Mouse (Mus musculus): Measurements from ENCODE around the gene Ftcd. TPM values are rescaled to one million over a fixed set of nuclear protein-coding genes. Genes with fewer than 3 reads are reported as not detected.

Ftcd gene
- polyA plus RNA-seq, 1 experiment from 2014 or later = 41.2 TPM

DNA sequence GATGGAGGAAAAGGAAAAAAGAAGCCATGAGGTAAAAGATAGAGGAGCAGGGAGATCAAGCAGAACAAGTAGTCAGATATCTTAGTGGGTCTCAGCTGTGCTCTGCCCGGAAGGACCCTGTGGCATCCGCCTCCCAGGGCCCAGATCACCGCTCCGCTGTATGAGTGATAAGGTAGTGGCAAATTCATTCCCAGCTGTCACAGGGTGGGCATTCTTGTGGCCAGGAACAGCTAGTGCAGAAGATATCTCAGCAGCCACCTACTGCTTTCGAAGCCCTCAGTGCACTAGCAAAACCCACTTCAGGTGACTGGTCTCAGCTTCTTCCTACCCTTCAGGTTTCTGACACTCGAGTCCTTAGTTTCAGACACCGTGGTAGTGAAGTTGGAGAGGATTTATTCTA is 37.0 kb downstream of the Ftcd start:
- Histone ChIP-seq H3K4me3 (replicated peaks) (no peak overlapping the region), H3K9ac (no peak overlapping the region), H3K36me3 (replicated peaks) (no peaks in the 10 kb centered on the region), H3K4me1 (replicated peaks) (no peaks in the 10 kb centered on the region), H3K9me3 (replicated peaks) (no peaks in the 10 kb centered on the region), H3K27ac (replicated peaks) (no peak overlapping the region), H3K4me2 (no peak overlapping the region), H3K27me3 (no peaks in the 10 kb centered on the region)
- WGBS (ENCODE audit: insufficient replicate concordance) = 62% methylated on average over 7 of the region's 7 CpGs
- no peak for ATAC-seq (ENCODE audit: insufficient read depth)

DNA sequence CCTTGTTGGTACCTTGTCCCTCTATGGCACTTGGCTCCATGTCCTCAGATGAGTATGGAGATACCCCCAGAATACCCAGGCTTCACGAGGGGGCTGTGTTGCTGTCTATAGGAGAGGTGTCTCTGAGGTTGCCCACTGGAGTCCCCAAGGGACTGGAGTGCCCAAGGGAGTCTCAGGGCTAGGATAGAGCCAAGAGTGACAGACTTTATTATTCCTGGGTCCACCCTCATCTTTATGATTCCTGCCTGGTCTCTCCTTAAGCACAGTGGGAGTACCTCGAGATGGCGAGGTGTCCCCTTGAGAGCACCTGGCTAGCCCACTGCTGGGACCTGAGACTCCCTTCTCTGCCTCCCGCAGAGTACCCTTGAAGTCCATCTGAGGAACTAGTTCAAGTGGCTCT is 47.0 kb downstream of the Ftcd start:
- no peak for ATAC-seq (ENCODE audit: insufficient read depth)
- no peak overlapping the region for H3K27ac ChIP-seq (replicated peaks)
- H3K9me3 ChIP-seq (replicated peaks) = no peaks in the 10 kb centered on the region
- H3K4me2 ChIP-seq = no peak overlapping the region; the same call in 1 of the 2 replicates
- no peak overlapping the region for H3K9ac ChIP-seq
- peak overlapping the region; percentile 17; the same call in 1 of the 2 replicates for H3K4me3 ChIP-seq (replicated peaks)
- no peaks in the 10 kb centered on the region for H3K36me3 ChIP-seq (replicated peaks)
- H3K27me3 ChIP-seq = 0 out of 2 replicates have a peak, but pooled peaks cover 3% of the 10 kb centered on the region
- H3K4me1 ChIP-seq (replicated peaks) = no peaks in the 10 kb centered on the region; the same call in 1 of the 2 replicates
- WGBS (ENCODE audit: insufficient replicate concordance) = 68% methylated on average over 4 of the region's 4 CpGs

DNA sequence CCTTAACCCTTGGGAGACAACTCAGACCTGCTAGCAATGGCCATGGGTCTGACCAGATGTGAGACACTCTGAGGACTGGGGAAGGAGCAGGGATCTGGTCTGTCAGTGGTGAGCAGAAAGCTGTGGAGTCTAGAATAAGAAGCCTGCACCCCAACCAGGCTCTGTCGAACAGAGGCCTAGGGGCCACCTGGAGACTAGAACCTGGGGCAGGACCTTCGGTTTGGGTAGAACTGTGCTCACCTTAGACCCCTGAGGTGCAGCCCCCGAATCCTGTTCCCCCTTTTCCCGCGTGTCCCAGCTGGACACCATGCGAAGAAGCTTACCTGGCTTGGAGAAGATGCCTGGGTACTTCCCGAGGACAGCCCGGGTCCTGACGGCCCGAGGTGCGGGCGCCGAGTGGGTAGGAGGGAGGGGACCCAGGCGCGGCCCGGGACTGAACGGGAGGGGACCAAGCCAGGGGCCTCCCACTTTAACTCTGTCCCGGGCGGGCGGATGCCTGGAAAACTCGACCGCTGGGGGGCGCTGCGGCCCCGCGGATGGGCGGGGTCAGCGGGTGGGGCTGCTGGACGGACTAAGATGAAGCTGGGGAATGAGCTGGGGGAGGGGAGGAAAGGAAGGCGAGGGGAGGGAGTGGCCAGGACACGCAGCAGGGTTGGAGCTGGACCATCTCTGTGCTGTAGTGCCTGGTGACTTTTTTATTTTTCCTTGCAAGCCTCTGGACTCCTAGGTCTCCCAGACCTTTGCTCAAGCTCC is 47.7 kb downstream of the Ftcd start, which contains the start of gene Col6a2:
Col6a2 (minus strand) TSS at position 703 of the 753 bp plus-strand sequence.
- Histone ChIP-seq H3K36me3 (replicated peaks) (no peaks in the 10 kb centered on the region), H3K4me3 (replicated peaks) (peak within 1 kb of the TSS; percentile 17; the same call in 1 of the 2 replicates), H3K27me3 (0 out of 2 replicates have a peak, but pooled peaks cover 3% of the 10 kb centered on the region), H3K27ac (replicated peaks) (no peak within 1 kb of the TSS), H3K9me3 (replicated peaks) (no peaks in the 10 kb centered on the region), H3K4me1 (replicated peaks) (no peaks in the 10 kb centered on the region; the same call in 1 of the 2 replicates), H3K9ac (no peak within 1 kb of the TSS), H3K4me2 (peak within 1 kb of the TSS; percentile 38)
- ATAC-seq (ENCODE audit: insufficient read depth) = peak; percentile 42
- WGBS (ENCODE audit: insufficient replicate concordance) = 4% methylated on average over 30 of the region's 31 CpGs

DNA sequence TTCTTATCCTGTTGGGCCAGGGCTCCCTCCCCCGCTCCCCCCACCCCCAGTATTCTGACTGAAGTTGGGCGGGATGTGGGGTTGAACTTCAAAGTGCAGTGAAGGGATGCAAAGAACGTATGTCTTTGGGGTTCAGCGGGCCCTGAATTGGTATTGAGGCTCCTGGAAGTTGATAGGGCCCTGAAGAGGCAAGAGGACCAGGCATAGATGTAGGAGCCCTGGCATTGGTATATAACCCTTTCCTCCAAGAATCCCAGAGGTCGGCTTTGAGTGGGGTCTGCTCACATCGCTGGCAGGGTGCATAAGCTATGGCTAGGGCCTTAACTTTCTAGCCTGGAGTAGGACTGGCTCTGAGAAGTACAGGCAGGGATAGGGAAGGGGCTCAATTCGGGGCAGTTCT is 48.3 kb downstream of the Ftcd start:
- H3K4me1 ChIP-seq (replicated peaks) = no peaks in the 10 kb centered on the region; the same call in 1 of the 2 replicates
- no peak overlapping the region for H3K9ac ChIP-seq
- H3K27ac ChIP-seq (replicated peaks) = no peak overlapping the region
- H3K4me3 ChIP-seq (replicated peaks) = no peak overlapping the region
- H3K9me3 ChIP-seq (replicated peaks) = no peaks in the 10 kb centered on the region
- H3K4me2 ChIP-seq = peak overlapping the region; percentile 38; the same call in 1 of the 2 replicates
- H3K27me3 ChIP-seq = 0 out of 2 replicates have a peak, but pooled peaks cover 3% of the 10 kb centered on the region
- no peak for ATAC-seq (ENCODE audit: insufficient read depth)
- H3K36me3 ChIP-seq (replicated peaks) = no peaks in the 10 kb centered on the region
- WGBS (ENCODE audit: insufficient replicate concordance) = 14% methylated on average over 7 of the region's 7 CpGs

DNA sequence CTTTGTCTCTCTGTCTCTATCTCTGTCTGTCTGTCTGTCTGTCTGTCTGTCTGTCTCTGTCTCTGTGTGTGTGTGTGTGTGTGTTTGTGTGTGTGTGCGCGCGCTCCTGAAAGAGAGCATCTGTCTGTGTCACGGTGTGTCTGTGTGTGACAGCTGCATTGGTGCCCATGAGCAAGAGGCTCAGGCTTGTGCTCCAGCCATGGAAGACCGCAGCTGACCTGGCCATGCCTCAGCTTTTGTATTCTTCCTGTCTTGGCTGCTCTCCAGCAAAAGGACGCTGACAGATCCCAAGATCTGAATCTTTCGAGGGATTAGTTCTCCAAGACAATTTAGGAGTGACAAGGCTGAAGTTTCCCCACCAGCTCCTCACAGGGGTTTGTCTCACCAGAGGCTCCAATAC is 49.5 kb downstream of the Ftcd start:
- ATAC-seq (ENCODE audit: insufficient read depth) = no peak
- Histone ChIP-seq H3K4me3 (replicated peaks) (no peak overlapping the region), H3K9me3 (replicated peaks) (no peaks in the 10 kb centered on the region), H3K27me3 (0 out of 2 replicates have a peak, but pooled peaks cover 3% of the 10 kb centered on the region), H3K27ac (replicated peaks) (no peak overlapping the region), H3K4me1 (replicated peaks) (no peaks in the 10 kb centered on the region; the same call in 1 of the 2 replicates), H3K9ac (no peak overlapping the region), H3K4me2 (no peak overlapping the region), H3K36me3 (replicated peaks) (no peaks in the 10 kb centered on the region)
- 72% methylated on average over 7 of the region's 7 CpGs for WGBS (ENCODE audit: insufficient replicate concordance)

DNA sequence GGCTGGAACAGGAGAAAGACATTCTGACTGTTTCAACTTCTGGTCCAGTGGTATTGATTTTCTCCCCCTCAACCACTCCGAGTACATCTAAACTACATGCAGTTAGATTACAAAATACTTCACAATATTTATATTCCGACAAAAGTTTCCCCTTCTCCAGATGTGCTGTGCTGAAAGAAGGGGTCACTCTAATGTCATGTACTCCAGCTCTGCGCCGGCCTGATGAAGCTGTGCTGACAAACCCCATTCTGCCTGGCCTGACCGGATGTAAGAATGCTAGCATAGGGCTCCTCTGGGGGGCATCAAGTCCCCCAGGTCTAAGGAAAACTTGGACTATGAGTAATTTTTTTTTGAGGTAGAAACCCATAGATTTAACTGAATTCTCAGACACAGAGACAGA is 52.3 kb downstream of the Ftcd start:
- no peaks in the 10 kb centered on the region; the same call in 1 of the 2 replicates for H3K4me1 ChIP-seq (replicated peaks)
- H3K36me3 ChIP-seq (replicated peaks) = no peaks in the 10 kb centered on the region
- H3K27ac ChIP-seq (replicated peaks) = no peak overlapping the region
- 61% methylated on average over 5 of the region's 5 CpGs for WGBS (ENCODE audit: insufficient replicate concordance)
- ATAC-seq (ENCODE audit: insufficient read depth) = no peak
- no peak overlapping the region for H3K9ac ChIP-seq
- H3K4me2 ChIP-seq = no peak overlapping the region
- H3K27me3 ChIP-seq = 0 out of 2 replicates have a peak, but pooled peaks cover 3% of the 10 kb centered on the region
- no peaks in the 10 kb centered on the region for H3K9me3 ChIP-seq (replicated peaks)
- H3K4me3 ChIP-seq (replicated peaks) = no peak overlapping the region

DNA sequence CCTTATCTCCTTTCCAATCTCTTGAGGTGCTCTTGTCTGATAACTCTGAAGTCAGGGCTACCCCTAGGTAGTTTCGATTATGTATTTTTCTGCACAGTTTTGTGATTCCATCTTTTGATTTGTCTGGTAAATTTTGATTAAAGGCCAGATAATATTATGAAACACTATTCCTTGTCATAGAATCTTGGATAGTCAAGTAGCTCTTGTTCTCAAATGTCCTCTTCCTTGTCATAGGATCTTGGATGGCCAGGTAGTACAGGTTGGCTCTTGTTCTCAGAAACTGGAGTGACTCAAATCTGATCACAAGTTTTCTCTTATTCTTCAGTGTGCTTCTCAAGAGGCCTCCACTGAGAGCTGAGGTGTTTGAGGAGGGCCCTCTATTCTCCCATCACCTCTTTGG is 55.2 kb downstream of the Ftcd start:
- Histone ChIP-seq H3K27me3 (no peaks in the 10 kb centered on the region), H3K4me3 (replicated peaks) (no peak overlapping the region), H3K36me3 (replicated peaks) (no peaks in the 10 kb centered on the region), H3K9ac (no peak overlapping the region), H3K9me3 (replicated peaks) (no peaks in the 10 kb centered on the region), H3K4me2 (no peak overlapping the region), H3K27ac (replicated peaks) (no peak overlapping the region), H3K4me1 (replicated peaks) (no peaks in the 10 kb centered on the region)
- WGBS (ENCODE audit: insufficient replicate concordance) = 71% methylated on average over 1 of the region's 1 CpGs
- ATAC-seq (ENCODE audit: insufficient read depth) = no peak

DNA sequence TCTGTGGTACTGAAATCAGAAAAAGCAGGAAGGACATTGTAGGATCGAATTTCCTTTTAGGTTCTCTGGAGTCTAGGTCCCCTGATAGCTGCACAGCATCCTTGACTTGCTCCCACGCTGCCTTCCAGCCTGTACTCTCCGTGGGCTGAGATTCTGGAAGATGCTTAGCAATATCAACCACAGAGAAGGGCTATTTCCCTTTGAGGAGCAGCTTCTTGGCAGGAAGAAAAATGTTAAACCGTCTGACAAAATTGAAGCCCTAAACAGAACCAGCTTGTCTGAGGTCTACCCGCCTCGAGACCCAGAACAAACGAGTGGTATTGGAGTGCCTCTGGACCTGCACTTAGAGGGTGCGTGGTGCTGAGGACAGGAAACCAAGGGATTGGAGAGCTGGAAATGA is 57.2 kb downstream of the Ftcd start:
- ATAC-seq (ENCODE audit: insufficient read depth) = no peak
- no peaks in the 10 kb centered on the region for H3K27me3 ChIP-seq
- H3K4me1 ChIP-seq (replicated peaks) = no peaks in the 10 kb centered on the region
- no peaks in the 10 kb centered on the region for H3K9me3 ChIP-seq (replicated peaks)
- no peak overlapping the region for H3K27ac ChIP-seq (replicated peaks)
- H3K36me3 ChIP-seq (replicated peaks) = no peaks in the 10 kb centered on the region
- no peak overlapping the region for H3K4me3 ChIP-seq (replicated peaks)
- no peak overlapping the region for H3K4me2 ChIP-seq
- no peak overlapping the region for H3K9ac ChIP-seq
- 55% methylated on average over 8 of the region's 8 CpGs for WGBS (ENCODE audit: insufficient replicate concordance)

DNA sequence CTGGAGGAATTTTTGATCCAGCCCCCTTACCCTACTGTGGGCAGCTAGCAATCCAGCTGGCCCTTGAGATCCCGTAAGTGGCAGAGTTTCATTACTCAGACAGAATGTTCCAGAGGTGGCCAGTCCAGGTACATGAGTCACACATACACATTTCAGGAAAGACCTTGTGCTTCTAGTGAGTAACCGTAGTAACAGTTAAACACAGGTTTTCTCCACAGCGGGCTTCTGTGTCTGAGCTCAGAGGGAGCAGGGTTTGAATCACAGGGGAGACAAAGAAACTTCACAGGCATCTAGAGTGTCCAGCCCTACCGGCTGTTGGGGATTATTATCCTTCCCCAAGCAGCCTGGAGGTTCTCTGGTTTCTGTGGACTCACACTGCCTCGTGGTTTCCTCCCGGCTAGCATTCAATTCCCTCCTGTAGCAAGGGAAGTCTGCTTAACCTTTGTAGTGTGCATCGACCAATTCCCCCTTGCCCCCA is 58.7 kb downstream of the Ftcd start:
- WGBS (ENCODE audit: insufficient replicate concordance) = 38% methylated on average over 7 of the region's 7 CpGs
- no peaks in the 10 kb centered on the region for H3K36me3 ChIP-seq (replicated peaks)
- no peak overlapping the region for H3K27ac ChIP-seq (replicated peaks)
- no peaks in the 10 kb centered on the region for H3K27me3 ChIP-seq
- H3K9me3 ChIP-seq (replicated peaks) = no peaks in the 10 kb centered on the region
- H3K4me1 ChIP-seq (replicated peaks) = no peaks in the 10 kb centered on the region
- no peak overlapping the region for H3K4me2 ChIP-seq
- ATAC-seq (ENCODE audit: insufficient read depth) = no peak
- no peak overlapping the region for H3K4me3 ChIP-seq (replicated peaks)
- no peak overlapping the region for H3K9ac ChIP-seq

DNA sequence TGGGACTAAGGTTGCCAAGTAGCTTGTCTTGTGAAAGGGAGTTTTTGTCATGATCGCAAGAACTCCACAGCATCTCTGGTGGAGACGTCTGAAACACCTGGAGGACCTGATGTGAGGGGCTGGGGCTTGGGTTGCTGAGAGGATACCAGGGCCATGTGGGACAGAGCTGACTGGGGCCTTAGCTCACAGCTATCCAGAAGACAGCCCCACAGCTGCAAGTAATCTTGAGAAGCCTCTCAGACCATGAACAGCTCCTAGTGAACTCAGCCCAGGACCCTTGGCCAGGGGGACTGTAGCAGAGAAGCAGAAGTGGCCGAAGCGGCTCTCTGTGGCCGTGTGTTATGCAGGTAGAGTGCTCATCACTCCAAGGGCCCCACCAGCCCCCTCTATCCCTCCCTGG is 59.1 kb downstream of the Ftcd start:
- Histone ChIP-seq H3K4me1 (replicated peaks) (no peaks in the 10 kb centered on the region), H3K9me3 (replicated peaks) (no peaks in the 10 kb centered on the region), H3K27ac (replicated peaks) (no peak overlapping the region), H3K4me2 (no peak overlapping the region), H3K9ac (no peak overlapping the region), H3K36me3 (replicated peaks) (no peaks in the 10 kb centered on the region), H3K4me3 (replicated peaks) (no peak overlapping the region), H3K27me3 (no peaks in the 10 kb centered on the region)
- no peak for ATAC-seq (ENCODE audit: insufficient read depth)
- WGBS (ENCODE audit: insufficient replicate concordance) = 75% methylated on average over 5 of the region's 5 CpGs

DNA sequence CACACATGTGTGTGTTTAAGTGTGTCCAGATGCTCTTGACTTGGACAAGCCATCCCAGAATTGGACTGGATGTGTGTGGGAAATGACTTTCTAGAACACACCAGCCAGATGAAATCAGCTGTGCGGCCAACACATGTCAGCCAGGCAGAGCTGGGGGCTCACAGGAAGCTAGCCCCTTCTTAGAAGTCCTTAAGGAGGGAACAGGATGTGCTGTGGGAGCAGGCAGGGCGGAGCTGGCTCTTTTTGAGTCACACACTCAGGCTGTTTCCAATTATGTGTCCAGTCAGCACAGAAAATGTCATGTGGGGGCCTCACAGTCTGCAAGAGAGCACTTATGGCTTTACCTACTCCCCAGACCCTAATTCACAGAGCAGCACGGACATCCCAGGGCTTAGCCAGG is 60.6 kb downstream of the Ftcd start:
- Histone ChIP-seq H3K9me3 (replicated peaks) (no peaks in the 10 kb centered on the region), H3K4me1 (replicated peaks) (no peaks in the 10 kb centered on the region), H3K27ac (replicated peaks) (no peak overlapping the region), H3K36me3 (replicated peaks) (no peaks in the 10 kb centered on the region), H3K9ac (no peak overlapping the region), H3K27me3 (no peaks in the 10 kb centered on the region), H3K4me2 (no peak overlapping the region), H3K4me3 (replicated peaks) (no peak overlapping the region)
- 33% methylated on average over 3 of the region's 3 CpGs for WGBS (ENCODE audit: insufficient replicate concordance)
- no peak for ATAC-seq (ENCODE audit: insufficient read depth)
